Mouse (Mus musculus): ENCODE results near the gene Actl7a. TPM values are rescaled to one million over a fixed set of nuclear protein-coding genes. Genes with fewer than 3 reads are reported as not detected.

Gene Actl7a
- total and polyA plus RNA-seq, 3 experiments = 0.11 to 0.15 TPM; not detected in 1

GRCm38 (mm10) chr4:56698671-56699070, 44.5 kb upstream of the Actl7a start:
- DNase-seq (ENCODE audit: low read depth, low spot score) = no peak
- no peak overlapping the region for H3K4me3 ChIP-seq (ENCODE audit: control insufficient read depth in 1 of 2, insufficient read depth in 1 of 2, low read depth in 2 of 2, low read length in 2 of 2)
- no peaks in the 10 kb centered on the region for H3K4me1 ChIP-seq (ENCODE audit: control insufficient read depth in 1 of 2, insufficient read depth in 2 of 2, low read length in 2 of 2)
- TF ChIP-seq GABPA (IDR thresholded peaks at IDR 0.05; ENCODE audit: low read depth, low read length) = no peak
- no peak for TF ChIP-seq ZNF384 (IDR thresholded peaks at IDR 0.05; ENCODE audit: low read depth, low read length)
- no peak for TF ChIP-seq E2F4 (IDR thresholded peaks at IDR 0.05; ENCODE audit: borderline replicate concordance, low read depth, low read length)
- TF ChIP-seq MEF2A (IDR thresholded peaks at IDR 0.05; ENCODE audit: extremely low read depth, insufficient replicate concordance, low read depth, low read length, poor library complexity, severe bottlenecking) = no peak
- no peak for TF ChIP-seq TAL1 (IDR thresholded peaks at IDR 0.05; ENCODE audit: low read length)
- no peak for TF ChIP-seq POLR2AphosphoS2 (IDR thresholded peaks at IDR 0.05; ENCODE audit: low read length)
- TF ChIP-seq MYC (IDR thresholded peaks at IDR 0.05; ENCODE audit: low read depth, low read length) = no peak
- no peak for TF ChIP-seq CHD2 (IDR thresholded peaks at IDR 0.05; ENCODE audit: low read length)
- no peak for TF ChIP-seq ZC3H11A (IDR thresholded peaks at IDR 0.05; ENCODE audit: low read depth, low read length)
- H3K79me2 ChIP-seq (ENCODE audit: control insufficient read depth, insufficient read depth, low read length, poor library complexity) = no peaks in the 10 kb centered on the region
- H3K27me3 ChIP-seq (ENCODE audit: control insufficient read depth in 1 of 2, insufficient read depth in 2 of 2, low read length in 2 of 2) = no peaks in the 10 kb centered on the region
- no peak overlapping the region for H3K9ac ChIP-seq (ENCODE audit: control insufficient read depth, low read depth, low read length, poor library complexity, severe bottlenecking)
- H3K36me3 ChIP-seq (ENCODE audit: control insufficient read depth in 1 of 2, insufficient read depth in 2 of 2, low read length in 2 of 2) = no peaks in the 10 kb centered on the region
- H3K9me3 ChIP-seq (replicated peaks; ENCODE audit: insufficient read depth, low read length) = no peaks in the 10 kb centered on the region
- H3K27ac ChIP-seq (ENCODE audit: control insufficient read depth, low read depth, low read length) = no peak overlapping the region

DNA sequence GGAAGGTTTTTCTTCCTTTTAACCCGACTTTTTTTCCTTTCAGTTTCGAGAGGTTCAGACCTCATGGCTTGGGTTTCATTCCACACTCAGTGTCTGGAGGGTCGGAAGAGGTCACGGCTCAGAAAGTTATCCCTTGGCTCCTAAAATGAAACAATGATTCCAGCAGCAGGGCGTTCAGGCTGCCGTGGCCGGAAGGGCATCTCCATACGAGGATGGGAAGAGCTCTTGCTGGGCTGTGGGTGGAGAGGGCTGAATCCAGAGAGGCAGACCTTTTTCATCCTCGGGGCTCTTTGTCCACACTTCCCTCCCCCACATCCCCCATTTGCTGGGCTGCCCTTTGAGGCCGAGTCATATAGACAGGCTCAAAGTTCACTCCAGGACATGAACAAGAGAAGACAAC, 41.0 kb upstream of the Actl7a start:
- Histone ChIP-seq H3K4me1 (ENCODE audit: control insufficient read depth in 1 of 2, insufficient read depth in 2 of 2, low read length in 2 of 2) (no peaks in the 10 kb centered on the region), H3K79me2 (ENCODE audit: control insufficient read depth, insufficient read depth, low read length, poor library complexity) (no peaks in the 10 kb centered on the region), H3K27ac (ENCODE audit: control insufficient read depth, low read depth, low read length) (no peak overlapping the region), H3K9ac (ENCODE audit: control insufficient read depth, low read depth, low read length, poor library complexity, severe bottlenecking) (no peak overlapping the region), H3K27me3 (ENCODE audit: control insufficient read depth in 1 of 2, insufficient read depth in 2 of 2, low read length in 2 of 2) (no peaks in the 10 kb centered on the region), H3K9me3 (replicated peaks; ENCODE audit: insufficient read depth, low read length) (no peaks in the 10 kb centered on the region), H3K4me3 (ENCODE audit: control insufficient read depth in 1 of 2, insufficient read depth in 1 of 2, low read depth in 2 of 2, low read length in 2 of 2) (no peak overlapping the region), H3K36me3 (ENCODE audit: control insufficient read depth in 1 of 2, insufficient read depth in 2 of 2, low read length in 2 of 2) (no peaks in the 10 kb centered on the region)
- TF ChIP-seq ZKSCAN1 (IDR thresholded peaks at IDR 0.05; ENCODE audit: low read depth, low read length) (no peak), TAL1 (IDR thresholded peaks at IDR 0.05; ENCODE audit: low read length) (no peak), NELFE (IDR thresholded peaks at IDR 0.05; ENCODE audit: low read depth, low read length) (no peak), MEF2A (IDR thresholded peaks at IDR 0.05; ENCODE audit: extremely low read depth, insufficient replicate concordance, low read depth, low read length, poor library complexity, severe bottlenecking) (no peak), TCF12 (IDR thresholded peaks at IDR 0.05; ENCODE audit: low read depth, low read length) (no peak), BHLHE40 (IDR thresholded peaks at IDR 0.05; ENCODE audit: borderline replicate concordance, low read depth, low read length) (no peak), UBTF (IDR thresholded peaks at IDR 0.05; ENCODE audit: borderline replicate concordance, insufficient read depth, low read depth, low read length) (no peak), USF2 (IDR thresholded peaks at IDR 0.05; ENCODE audit: borderline replicate concordance in 1 of 2, insufficient read depth in 1 of 2, low read depth in 1 of 2, low read length in 2 of 2) (no peak), MXI1 (IDR thresholded peaks at IDR 0.05; ENCODE audit: low read depth, low read length) (no peak)
- DNase-seq (ENCODE audit: low read depth, low spot score) = no peak
